Mouse (Mus musculus) left cerebral cortex, adult 2 months (tissue): ENCODE results near the gene Cfap58. TPM values are rescaled to one million over a fixed set of nuclear protein-coding genes. Genes with fewer than 3 reads are reported as not detected.

Source experiments
- DNase-seq, 2 experiments: peaks; one replicate each; pipeline ENCODE4 v3.0.0; 2021 to 2022; ENCODE audit warnings: low spot score in 2 of 2, mixed read lengths in 1 of 2; ENCODE audit errors: extremely low spot score in 1 of 2
- H3K27ac ChIP-seq: fragments of 200-600 bp; 2 replicates; pipeline ENCODE4 v1.8.1; 2022
- H3K4me3 ChIP-seq: fragments of 200-600 bp; 2 replicates; pipeline ENCODE4 v1.8.1; 2022
- CTCF ChIP-seq: fragments of 200-600 bp; IDR thresholded peaks from 2 replicates; pipeline ENCODE4 v1.8.1; 2022; ENCODE audit warnings: antibody characterized with exemption, mild to moderate bottlenecking, moderate library complexity
- intact Hi-C: fragments of 180-260 bp; cut with DNase I; formaldehyde crosslinking; loops from one replicate; pipeline ENCODE4 v1.15.1; 2025
- total RNA-seq, 2 experiments: library from RNA; stranded (reverse); gene quantifications; 2 replicates each; pipeline ENCODE4 v1.2.3; 2021

Cfap58 gene
- total RNA-seq, 2 experiments from 2014 or later, result 0.27 to 0.30 TPM

DNA sequence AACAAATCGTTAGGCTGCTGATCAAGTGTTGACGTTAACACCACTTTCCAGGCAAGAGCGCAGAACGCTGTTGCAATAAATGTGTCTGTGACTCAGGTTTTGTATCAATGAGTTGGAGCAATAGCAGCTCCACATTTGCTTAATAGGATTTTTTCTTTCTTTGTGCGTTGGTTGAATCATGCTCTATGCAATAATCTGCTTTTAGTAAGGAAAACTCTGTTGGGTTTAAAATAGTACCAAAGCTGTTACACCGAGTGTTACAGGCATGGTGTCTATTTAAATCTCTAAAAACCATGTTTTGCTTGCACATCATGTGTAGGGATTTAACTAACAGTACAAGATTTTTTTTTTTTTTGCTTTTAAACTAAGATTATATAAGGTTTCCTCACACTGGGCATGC is 1.9 kb downstream of the Cfap58 start:
- DNase-seq, result no peak
- intact Hi-C loops, result loop anchor here (10.0 kb wide), 1 partner anchor 435 kb away; no protein-coding TSS in a partner anchor
- no peak for TF ChIP-seq CTCF
- Histone ChIP-seq H3K4me3 (no peak overlapping the region), H3K27ac (no peak overlapping the region)

DNA sequence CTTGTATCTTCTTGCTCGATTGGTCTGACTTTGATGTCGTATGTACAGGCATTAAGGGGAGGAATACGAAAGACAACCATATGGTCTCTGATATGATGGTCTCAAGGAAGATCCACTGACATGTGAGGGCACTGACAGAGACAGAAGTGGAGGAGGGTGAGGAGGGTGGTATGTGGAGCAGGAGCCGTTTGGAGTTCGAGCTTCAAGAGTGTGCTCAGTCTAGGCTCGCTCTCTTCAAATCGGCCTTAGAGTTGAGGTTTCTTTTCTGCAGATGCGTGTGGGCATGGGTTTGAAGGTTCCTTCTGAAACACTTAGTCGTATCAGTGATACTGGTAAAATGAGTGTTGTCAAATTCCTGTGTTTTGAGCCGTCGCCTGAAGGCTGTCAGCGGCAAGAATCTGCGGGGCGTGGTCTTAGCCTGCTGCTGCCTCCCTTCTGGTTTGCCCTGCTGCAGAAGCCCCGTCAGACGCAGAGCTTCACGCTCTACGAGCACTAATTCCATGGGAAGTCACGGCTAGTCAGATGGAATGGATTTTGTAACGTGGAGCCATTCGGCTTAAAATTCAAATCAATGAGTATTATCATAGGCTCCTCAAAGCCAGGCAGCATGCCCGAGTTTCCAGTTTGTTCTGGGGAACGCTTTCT is 9.5 kb downstream of the Cfap58 start:
- intact Hi-C loops, result no loop called here
- no peak for DNase-seq
- Histone ChIP-seq H3K27ac (no peak overlapping the region), H3K4me3 (no peak overlapping the region)
- no peak for TF ChIP-seq CTCF

DNA sequence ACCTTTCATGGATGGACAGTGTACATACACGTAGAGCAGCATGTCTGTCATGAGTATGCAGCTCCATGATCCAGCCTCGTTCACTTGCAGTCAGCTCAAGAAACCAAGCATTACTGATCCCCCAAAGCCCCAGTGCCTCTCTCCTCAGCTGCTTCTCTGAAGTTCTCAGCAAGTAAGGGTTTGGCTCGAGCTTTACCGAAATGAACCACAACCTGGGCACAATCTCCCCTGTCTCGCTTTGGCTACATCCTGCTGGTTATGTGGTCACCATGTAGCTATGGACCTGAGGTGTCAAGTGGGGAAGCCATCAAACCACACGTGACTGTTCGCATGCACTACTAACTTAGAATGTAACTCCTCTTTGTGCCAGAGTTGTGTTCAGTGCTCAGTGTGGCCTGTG is 13.5 kb downstream of the Cfap58 start:
- no peak overlapping the region for H3K27ac ChIP-seq
- no peak for DNase-seq
- no peak for TF ChIP-seq CTCF
- intact Hi-C loops, result no loop called here
- H3K4me3 ChIP-seq, result no peak overlapping the region

DNA sequence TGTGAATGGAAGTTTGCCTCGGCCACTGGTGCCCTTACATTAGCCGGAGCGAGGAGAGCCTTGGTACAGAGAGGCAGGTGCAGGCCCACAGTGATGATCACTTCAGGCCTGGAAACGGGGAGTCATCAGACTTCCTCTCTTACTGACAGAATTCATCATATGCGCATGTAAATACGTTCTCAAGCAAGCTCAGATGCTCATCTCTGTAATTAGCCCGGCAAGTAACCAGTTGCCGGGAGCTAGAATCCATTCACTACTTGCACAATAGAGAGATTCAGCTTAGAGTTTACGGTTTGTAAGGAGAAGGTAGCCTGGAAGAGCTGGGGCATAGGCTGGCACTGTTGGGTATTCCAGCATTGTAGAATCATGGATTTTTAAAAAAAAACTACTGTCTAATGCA is 15.7 kb downstream of the Cfap58 start:
- intact Hi-C loops, result no loop called here
- TF ChIP-seq CTCF, result no peak
- Histone ChIP-seq H3K27ac (no peak overlapping the region), H3K4me3 (no peak overlapping the region)
- no peak for DNase-seq

DNA sequence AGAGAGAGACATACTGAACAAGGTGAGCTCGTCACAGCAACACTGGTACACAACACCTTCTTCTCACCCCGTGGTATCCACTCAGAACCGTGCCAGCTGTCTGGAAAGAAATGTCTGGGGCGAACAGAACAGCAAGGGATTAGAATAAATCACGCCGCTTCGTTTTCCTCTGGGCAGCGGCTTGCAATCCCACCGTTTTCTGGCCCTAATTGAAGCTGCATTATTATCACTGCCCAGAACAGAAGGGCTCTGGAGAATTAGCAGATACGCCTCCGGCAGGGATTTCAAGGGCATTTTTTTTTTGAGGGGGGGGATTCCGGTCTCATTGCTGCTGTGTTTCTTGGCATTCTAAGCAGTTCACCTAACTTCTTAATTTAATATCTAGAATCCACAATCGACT is 20.7 kb downstream of the Cfap58 start:
- no peak for DNase-seq
- no peak overlapping the region for H3K4me3 ChIP-seq
- intact Hi-C loops, result no loop called here
- H3K27ac ChIP-seq, result no peak overlapping the region
- TF ChIP-seq CTCF, result no peak

DNA sequence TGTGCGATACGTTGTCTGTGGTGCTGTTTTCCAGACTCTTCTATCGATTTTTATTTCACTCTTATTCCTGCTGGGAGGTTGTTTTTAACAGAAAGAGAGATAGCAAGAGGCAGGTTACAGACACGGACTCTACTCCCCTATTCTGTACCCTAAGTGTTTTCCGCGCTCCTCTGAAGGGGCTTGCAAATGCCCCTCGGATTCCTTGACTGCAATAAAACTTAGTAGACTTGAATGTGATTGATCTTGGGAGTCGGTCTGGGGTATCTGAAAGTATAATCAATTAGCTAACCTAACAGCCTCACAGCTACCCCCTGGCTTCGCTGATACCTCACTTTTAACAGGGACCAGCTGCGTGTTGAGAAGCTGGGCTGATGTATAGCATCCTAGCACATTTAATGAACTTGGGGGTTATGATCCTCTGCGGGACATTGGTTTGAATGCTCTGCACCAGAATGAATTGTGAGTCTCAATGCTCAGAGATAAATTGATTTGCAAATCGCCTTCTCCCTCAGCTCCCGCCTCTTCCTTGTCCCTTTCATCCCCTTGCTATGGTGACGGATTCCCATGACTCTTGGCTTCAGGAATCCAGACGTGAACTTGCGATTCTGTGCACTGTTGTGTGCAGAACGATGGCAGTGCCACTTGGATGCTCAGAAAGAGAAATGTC is 31.7 kb downstream of the Cfap58 start:
- Histone ChIP-seq H3K27ac (no peak overlapping the region), H3K4me3 (no peak overlapping the region)
- DNase-seq, result no peak
- no peak for TF ChIP-seq CTCF
- intact Hi-C loops, result no loop called here

DNA sequence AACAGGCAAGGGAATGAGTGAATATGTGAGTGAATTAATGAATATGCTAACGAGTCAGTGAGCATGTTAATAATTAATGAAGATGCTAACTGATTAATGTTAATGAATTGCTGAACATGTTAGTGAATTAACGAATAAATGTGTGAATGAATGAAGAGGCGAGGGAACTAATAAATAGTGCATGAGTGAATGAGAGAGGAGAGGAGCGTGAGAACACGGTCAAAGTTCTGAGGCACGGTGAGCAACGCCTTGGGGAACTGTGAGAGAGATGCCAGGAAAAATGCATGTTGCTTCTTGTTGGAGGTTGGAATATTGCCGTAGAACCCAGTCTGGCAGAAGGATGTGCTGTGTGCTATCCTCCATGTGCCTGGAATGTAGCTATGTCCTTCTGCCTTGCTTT is 33.6 kb downstream of the Cfap58 start:
- no peak for DNase-seq
- Histone ChIP-seq H3K4me3 (no peak overlapping the region), H3K27ac (no peak overlapping the region)
- intact Hi-C loops, result no loop called here
- TF ChIP-seq CTCF, result no peak

DNA sequence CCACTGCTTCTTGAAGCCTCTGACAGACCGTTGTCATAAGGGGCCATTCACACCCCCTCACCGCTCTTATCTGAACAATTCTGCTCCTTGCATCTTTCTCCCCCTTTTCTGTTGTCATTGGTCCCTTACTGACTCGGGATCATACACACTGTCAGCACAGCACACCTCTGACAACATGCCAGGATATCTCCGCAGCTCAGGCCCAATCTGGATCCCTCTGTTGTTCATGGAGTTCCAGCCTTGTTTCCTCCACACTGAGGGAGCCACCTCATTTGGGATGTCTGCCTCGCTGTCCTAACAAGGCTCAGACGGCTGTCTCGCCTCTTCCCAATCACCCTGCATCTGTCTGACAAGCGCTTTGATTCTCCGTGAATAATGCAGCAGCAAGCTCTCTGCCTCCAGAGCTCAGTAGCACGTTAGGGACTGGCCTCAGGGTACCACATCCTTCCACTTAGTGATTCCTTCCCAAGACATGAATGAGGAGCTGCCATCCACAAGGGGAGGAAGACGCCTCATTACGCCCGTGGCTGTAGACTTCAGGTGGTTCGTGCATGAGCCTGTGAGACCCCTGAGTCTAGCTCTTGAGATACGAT is 40.7 kb downstream of the Cfap58 start:
- no peak overlapping the region for H3K27ac ChIP-seq
- no peak overlapping the region for H3K4me3 ChIP-seq
- intact Hi-C loops, result no loop called here
- DNase-seq, result no peak
- no peak for TF ChIP-seq CTCF

DNA sequence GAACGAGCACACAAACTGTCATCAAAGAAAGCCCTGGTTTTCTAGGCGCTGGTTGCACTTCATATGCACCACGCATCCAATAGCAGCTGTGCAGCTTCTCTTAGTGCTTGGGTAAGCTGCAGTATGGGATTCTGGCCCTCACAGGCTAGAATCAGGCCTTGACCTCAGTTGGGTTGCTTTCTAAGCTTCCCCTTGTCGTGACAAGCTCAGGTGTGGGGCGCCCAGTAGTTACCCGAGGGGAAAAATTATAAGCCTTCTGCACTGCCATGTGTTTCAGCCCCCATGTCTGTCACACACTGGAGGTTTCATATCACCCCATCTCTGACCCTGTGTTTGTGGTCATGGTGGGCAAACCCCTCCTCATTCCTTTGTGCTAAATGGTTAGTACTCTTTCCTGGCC is 42.0 kb downstream of the Cfap58 start:
- Histone ChIP-seq H3K4me3 (no peak overlapping the region), H3K27ac (no peak overlapping the region)
- intact Hi-C loops, result no loop called here
- no peak for DNase-seq
- TF ChIP-seq CTCF, result no peak

DNA sequence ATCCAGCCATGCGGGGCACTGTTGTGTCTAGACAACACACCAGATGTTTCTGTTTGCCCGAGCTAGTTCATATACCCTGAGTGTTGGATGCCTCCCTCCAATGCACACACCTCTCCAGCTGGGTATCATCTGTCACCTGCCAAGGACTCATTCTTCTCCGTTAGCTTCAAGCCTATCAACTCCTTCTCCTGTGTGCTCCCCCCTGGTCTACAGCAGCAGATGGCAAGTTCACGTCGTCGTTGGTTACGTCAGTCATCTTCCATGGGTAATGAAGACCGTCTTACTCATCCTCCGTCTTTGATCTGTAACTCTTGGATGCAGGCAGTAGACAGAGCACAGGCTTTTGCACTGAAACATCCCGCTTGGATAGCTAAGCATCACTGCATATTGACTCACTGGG is 42.8 kb downstream of the Cfap58 start:
- intact Hi-C loops, result loop anchor here (10.0 kb wide), 1 partner anchor 195 kb away; no protein-coding TSS in a partner anchor
- H3K4me3 ChIP-seq, result no peak overlapping the region
- no peak for TF ChIP-seq CTCF
- no peak overlapping the region for H3K27ac ChIP-seq
- no peak for DNase-seq

DNA sequence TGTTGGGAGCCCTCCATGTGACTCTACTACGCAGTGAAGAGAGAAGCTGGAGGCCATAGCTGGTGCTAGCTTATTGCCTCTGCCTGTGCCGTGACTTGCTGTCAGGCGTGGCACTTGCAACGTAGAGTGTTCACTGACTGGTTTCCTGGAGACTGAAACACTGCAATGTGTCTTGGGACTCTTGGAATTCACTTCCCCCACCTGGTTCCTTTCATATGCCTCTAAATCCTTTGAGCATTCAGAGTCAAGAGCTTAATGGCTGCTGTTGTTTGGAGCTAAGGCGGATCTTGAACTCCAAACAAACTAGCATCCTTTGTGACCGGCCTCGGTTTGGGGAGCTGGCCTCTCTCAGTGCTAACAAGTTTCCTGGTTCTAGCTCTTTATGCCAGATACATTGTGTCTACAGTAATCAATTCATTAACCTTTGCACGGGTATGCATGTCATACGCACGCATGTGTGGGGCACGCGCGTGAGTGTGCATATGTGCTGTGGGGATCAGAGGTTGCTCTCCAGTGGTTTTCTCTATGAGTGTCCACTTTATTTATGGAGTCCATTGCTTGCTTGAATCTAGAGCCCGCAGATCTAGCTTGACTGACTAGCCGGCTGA is 48.2 kb downstream of the Cfap58 start:
- TF ChIP-seq CTCF, result no peak
- Histone ChIP-seq H3K27ac (no peak overlapping the region), H3K4me3 (no peak overlapping the region)
- intact Hi-C loops, result loop anchor here (5.0 to 10.0 kb wide), 3 partner anchors 157 to 1282 kb away; no protein-coding TSS in a partner anchor
- no peak for DNase-seq

DNA sequence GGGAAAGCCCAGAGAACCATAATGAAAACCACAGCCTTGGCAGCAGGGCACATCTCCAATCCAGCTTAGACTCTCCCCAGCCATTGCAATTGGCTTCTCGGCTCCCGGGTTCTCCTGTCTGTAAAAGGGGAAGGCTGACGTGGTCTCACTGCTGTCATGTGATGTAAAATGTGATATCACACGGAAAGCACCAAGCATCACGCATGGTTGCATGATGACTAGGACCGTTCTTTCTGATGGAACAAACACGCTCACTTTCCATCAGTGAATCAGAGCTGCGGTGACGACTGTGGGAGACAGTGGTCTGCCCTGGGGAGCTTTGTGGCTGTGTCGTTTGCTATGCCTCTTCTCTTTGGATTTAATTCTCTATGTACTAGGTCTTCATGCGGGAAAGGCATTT is 50.5 kb downstream of the Cfap58 start:
- Histone ChIP-seq H3K4me3 (no peak overlapping the region), H3K27ac (no peak overlapping the region)
- no peak for TF ChIP-seq CTCF
- intact Hi-C loops, result loop anchor here (1.0 to 10.0 kb wide), 5 partner anchors 154 to 1279 kb away; no protein-coding TSS in a partner anchor
- no peak for DNase-seq
